Mouse (Mus musculus): ENCODE data around the gene Kyat1.
A peak's percentile ranks its signal among the peaks of the same experiment; 100 is the strongest.

The Kyat1 gene

GRCm38 (mm10) chr2:30236426-30237198 is 31.0 kb upstream of the Kyat1 start:
- Histone ChIP-seq H3K27me3 (ENCODE audit: insufficient read depth, low read length) (no peaks in the 10 kb centered on the region), H3K9me3 (ENCODE audit: low read length) (peaks cover 51% of the 10 kb centered on the region), H3K4me1 (replicated peaks; ENCODE audit: low read depth, low read length) (peaks cover 47% of the 10 kb centered on the region), H3K4me3 (replicated peaks; ENCODE audit: low read length) (peak overlapping the region; percentile 93), H3K36me3 (ENCODE audit: insufficient read depth, low read length) (peaks cover 29% of the 10 kb centered on the region)
- TF ChIP-seq POU5F1 (IDR thresholded peaks at IDR 0.05; ENCODE audit: borderline replicate concordance, low read length) (no peak), CTCF (conservative IDR thresholded peaks at IDR 0.05; ENCODE audit: low read length) (no peak), NANOG (IDR thresholded peaks at IDR 0.05; ENCODE audit: borderline replicate concordance, low read length) (no peak)

- TF ChIP-seq CTCF (conservative IDR thresholded peaks at IDR 0.05; ENCODE audit: low read length): no peak
- TF ChIP-seq POU5F1 (IDR thresholded peaks at IDR 0.05; ENCODE audit: borderline replicate concordance, low read length): no peak
- TF ChIP-seq NANOG (IDR thresholded peaks at IDR 0.05; ENCODE audit: borderline replicate concordance, low read length): no peak
- peaks cover 19% of the 10 kb centered on the region for H3K36me3 ChIP-seq (ENCODE audit: insufficient read depth, low read length)
- H3K4me1 ChIP-seq (replicated peaks; ENCODE audit: low read depth, low read length): peaks cover 37% of the 10 kb centered on the region
- H3K4me3 ChIP-seq (replicated peaks; ENCODE audit: low read length): no peak overlapping the region
- peaks cover 61% of the 10 kb centered on the region for H3K9me3 ChIP-seq (ENCODE audit: low read length)
- H3K27me3 ChIP-seq (ENCODE audit: insufficient read depth, low read length): no peaks in the 10 kb centered on the region
Observed at GRCm38 (mm10) chr2:30235593-30235992, 29.9 kb upstream of the Kyat1 start.

DNA sequence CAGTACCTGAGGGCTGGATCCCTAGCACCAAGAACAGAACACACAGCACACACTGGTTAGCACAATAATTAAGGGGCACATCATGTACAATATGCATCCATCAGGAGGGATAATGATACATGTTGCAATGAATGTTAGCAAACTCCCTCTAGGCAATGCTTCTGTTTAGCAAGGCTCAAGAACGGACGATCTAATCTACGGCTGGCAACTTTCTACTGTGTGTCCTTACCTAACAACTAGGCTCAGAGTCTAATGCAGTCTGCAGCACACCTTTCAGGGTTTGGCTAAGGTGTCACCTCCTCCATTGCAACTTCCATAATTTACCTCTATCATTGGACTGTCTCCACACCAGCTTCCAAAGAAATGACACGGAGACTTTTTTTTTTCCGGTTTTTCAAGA is 10.6 kb upstream of the Kyat1 start:
- Histone ChIP-seq H3K4me1 (replicated peaks; ENCODE audit: low read depth, low read length) (peaks cover 8% of the 10 kb centered on the region), H3K27me3 (ENCODE audit: insufficient read depth, low read length) (no peaks in the 10 kb centered on the region), H3K4me3 (replicated peaks; ENCODE audit: low read length) (no peak overlapping the region), H3K9me3 (ENCODE audit: low read length) (peaks cover 55% of the 10 kb centered on the region), H3K36me3 (ENCODE audit: insufficient read depth, low read length) (no peaks in the 10 kb centered on the region)
- no peak for TF ChIP-seq CTCF (conservative IDR thresholded peaks at IDR 0.05; ENCODE audit: low read length)
- TF ChIP-seq POU5F1 (IDR thresholded peaks at IDR 0.05; ENCODE audit: borderline replicate concordance, low read length): no peak
- TF ChIP-seq NANOG (IDR thresholded peaks at IDR 0.05; ENCODE audit: borderline replicate concordance, low read length): no peak

GRCm38 (mm10) chr2:30215493-30215892 is 9.8 kb upstream of the Kyat1 start:
- Histone ChIP-seq H3K9me3 (ENCODE audit: low read length) (peaks cover 55% of the 10 kb centered on the region), H3K36me3 (ENCODE audit: insufficient read depth, low read length) (no peaks in the 10 kb centered on the region), H3K4me1 (replicated peaks; ENCODE audit: low read depth, low read length) (peaks cover 12% of the 10 kb centered on the region), H3K27me3 (ENCODE audit: insufficient read depth, low read length) (no peaks in the 10 kb centered on the region), H3K4me3 (replicated peaks; ENCODE audit: low read length) (no peak overlapping the region)
- TF ChIP-seq NANOG (IDR thresholded peaks at IDR 0.05; ENCODE audit: borderline replicate concordance, low read length) (no peak), POU5F1 (IDR thresholded peaks at IDR 0.05; ENCODE audit: borderline replicate concordance, low read length) (no peak), CTCF (conservative IDR thresholded peaks at IDR 0.05; ENCODE audit: low read length) (no peak)

GRCm38 (mm10) chr2:30214745-30215144 is 9.1 kb upstream of the Kyat1 start:
- no peak for TF ChIP-seq NANOG (IDR thresholded peaks at IDR 0.05; ENCODE audit: borderline replicate concordance, low read length)
- TF ChIP-seq CTCF (conservative IDR thresholded peaks at IDR 0.05; ENCODE audit: low read length): no peak
- TF ChIP-seq POU5F1 (IDR thresholded peaks at IDR 0.05; ENCODE audit: borderline replicate concordance, low read length): no peak
- H3K36me3 ChIP-seq (ENCODE audit: insufficient read depth, low read length): no peaks in the 10 kb centered on the region
- H3K27me3 ChIP-seq (ENCODE audit: insufficient read depth, low read length): no peaks in the 10 kb centered on the region
- H3K4me3 ChIP-seq (replicated peaks; ENCODE audit: low read length): no peak overlapping the region
- peaks cover 55% of the 10 kb centered on the region for H3K9me3 ChIP-seq (ENCODE audit: low read length)
- H3K4me1 ChIP-seq (replicated peaks; ENCODE audit: low read depth, low read length): peaks cover 16% of the 10 kb centered on the region

DNA sequence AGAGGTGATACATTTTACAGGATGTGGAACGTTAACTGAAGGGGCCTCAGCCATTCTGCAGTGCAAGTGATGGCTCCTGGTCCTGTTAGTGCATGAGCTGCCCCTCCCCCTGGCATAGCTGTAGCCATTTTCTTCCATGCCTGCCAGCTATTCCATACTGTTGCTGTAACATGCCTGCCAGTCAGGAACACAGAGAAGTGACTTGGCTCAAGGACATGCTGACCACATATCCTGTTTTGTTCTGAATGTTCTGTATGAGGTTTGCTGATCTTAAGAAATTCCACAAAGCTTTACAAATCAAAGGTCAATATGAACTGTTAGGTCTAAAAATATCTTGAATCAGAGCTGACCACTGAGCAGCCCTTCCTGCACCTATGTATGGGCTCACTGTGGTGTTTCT is 7.3 kb upstream of the Kyat1 start:
- Histone ChIP-seq H3K4me1 (replicated peaks; ENCODE audit: low read depth, low read length) (peaks cover 16% of the 10 kb centered on the region), H3K4me3 (replicated peaks; ENCODE audit: low read length) (no peak overlapping the region), H3K9me3 (ENCODE audit: low read length) (peaks cover 51% of the 10 kb centered on the region), H3K27me3 (ENCODE audit: insufficient read depth, low read length) (no peaks in the 10 kb centered on the region), H3K36me3 (ENCODE audit: insufficient read depth, low read length) (no peaks in the 10 kb centered on the region)
- TF ChIP-seq CTCF (conservative IDR thresholded peaks at IDR 0.05; ENCODE audit: low read length): no peak
- no peak for TF ChIP-seq NANOG (IDR thresholded peaks at IDR 0.05; ENCODE audit: borderline replicate concordance, low read length)
- no peak for TF ChIP-seq POU5F1 (IDR thresholded peaks at IDR 0.05; ENCODE audit: borderline replicate concordance, low read length)

GRCm38 (mm10) chr2:30212169-30212545 is 6.5 kb upstream of the Kyat1 start:
- no peak for TF ChIP-seq CTCF (conservative IDR thresholded peaks at IDR 0.05; ENCODE audit: low read length)
- no peak for TF ChIP-seq NANOG (IDR thresholded peaks at IDR 0.05; ENCODE audit: borderline replicate concordance, low read length)
- no peak for TF ChIP-seq POU5F1 (IDR thresholded peaks at IDR 0.05; ENCODE audit: borderline replicate concordance, low read length)
- H3K4me1 ChIP-seq (replicated peaks; ENCODE audit: low read depth, low read length): peaks cover 16% of the 10 kb centered on the region
- no peak overlapping the region for H3K4me3 ChIP-seq (replicated peaks; ENCODE audit: low read length)
- no peaks in the 10 kb centered on the region for H3K36me3 ChIP-seq (ENCODE audit: insufficient read depth, low read length)
- H3K27me3 ChIP-seq (ENCODE audit: insufficient read depth, low read length): no peaks in the 10 kb centered on the region
- peaks cover 43% of the 10 kb centered on the region for H3K9me3 ChIP-seq (ENCODE audit: low read length)

DNA sequence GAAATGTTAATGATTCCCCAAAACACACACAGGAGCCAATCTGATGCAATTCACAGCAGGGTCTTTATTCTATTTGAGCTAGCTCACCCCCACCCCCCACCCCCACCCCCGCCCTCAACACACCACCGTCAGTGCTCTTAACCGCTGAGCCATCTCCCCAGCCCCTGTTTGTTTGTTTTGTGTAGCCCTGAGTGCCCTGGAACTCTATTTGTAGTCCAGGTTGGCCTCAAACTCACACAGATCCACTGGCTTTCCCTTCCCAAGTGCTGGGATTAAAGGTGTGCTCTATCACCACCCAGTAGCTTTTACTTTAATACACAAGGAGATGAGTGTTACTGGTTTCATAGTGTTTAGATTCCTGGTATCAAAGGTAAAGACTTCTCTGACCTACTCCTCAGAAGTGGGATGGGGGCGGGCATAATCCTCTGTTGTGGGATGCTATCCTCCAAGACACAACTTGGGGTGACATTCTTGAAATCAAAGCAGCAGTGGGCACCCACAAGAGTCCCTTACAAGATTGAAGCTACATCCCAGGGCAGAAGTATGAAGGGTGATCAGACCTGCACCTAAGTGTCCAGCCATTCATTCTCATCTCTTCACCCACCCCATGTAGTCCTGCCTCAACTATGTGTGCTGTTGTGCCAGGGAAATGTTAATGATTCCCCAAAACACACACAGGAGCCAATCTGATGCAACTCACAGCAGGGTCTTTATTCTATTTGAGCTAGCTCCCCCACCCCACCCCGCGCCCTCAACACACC is 5.9 kb upstream of the Kyat1 start:
- H3K9me3 ChIP-seq (ENCODE audit: low read length): peaks cover 37% of the 10 kb centered on the region
- peaks cover 18% of the 10 kb centered on the region for H3K4me1 ChIP-seq (replicated peaks; ENCODE audit: low read depth, low read length)
- no peak for TF ChIP-seq NANOG (IDR thresholded peaks at IDR 0.05; ENCODE audit: borderline replicate concordance, low read length)
- TF ChIP-seq POU5F1 (IDR thresholded peaks at IDR 0.05; ENCODE audit: borderline replicate concordance, low read length): no peak
- no peak for TF ChIP-seq CTCF (conservative IDR thresholded peaks at IDR 0.05; ENCODE audit: low read length)
- no peak overlapping the region for H3K4me3 ChIP-seq (replicated peaks; ENCODE audit: low read length)
- peaks cover 5% of the 10 kb centered on the region; the same call in 1 of the 2 replicates for H3K27me3 ChIP-seq (ENCODE audit: insufficient read depth, low read length)
- no peaks in the 10 kb centered on the region for H3K36me3 ChIP-seq (ENCODE audit: insufficient read depth, low read length)

Measured in E14TG2a.4 (cell line).